Mouse (Mus musculus) retina, postnatal 7 days (tissue): ENCODE results near the gene Dcp1a.
A peak's percentile ranks its signal among the peaks of the same experiment; 100 is the strongest.

Source experiments
- DNase-seq: peaks from one replicate; pipeline ENCODE4 v3.0.0-alpha.2; 2012; ENCODE audit warnings: low read depth, low spot score

Dcp1a gene

DNA sequence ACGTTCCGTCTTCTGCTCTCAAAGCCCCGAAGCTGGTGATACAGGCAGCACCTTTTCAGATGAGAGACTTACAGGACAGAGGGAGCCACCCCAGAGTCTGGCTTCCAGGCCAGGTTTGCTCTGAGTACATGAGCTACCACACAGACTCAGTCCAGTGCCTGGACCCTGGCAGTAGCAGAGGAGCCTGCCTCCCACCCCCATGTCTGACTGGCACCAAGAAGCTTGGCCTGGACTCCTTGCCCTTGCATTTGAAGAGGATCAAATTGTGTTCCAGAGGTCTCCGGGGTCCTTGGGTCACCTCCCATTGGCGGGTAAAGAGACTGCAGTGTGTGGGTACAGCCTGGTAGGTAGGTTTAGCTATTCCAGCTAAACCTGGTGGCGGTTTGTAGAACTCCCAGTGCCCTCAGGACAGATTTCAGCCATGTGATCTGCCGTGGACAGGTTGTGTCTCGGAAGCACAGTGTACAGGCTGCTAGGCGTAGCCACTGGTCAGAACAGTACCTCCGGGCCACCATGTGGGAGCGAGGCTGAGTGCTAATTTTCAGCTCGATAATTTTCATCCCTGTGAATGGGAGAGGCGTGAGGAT, 81.6 kb downstream of the Dcp1a start:
- no peak for DNase-seq

DNA sequence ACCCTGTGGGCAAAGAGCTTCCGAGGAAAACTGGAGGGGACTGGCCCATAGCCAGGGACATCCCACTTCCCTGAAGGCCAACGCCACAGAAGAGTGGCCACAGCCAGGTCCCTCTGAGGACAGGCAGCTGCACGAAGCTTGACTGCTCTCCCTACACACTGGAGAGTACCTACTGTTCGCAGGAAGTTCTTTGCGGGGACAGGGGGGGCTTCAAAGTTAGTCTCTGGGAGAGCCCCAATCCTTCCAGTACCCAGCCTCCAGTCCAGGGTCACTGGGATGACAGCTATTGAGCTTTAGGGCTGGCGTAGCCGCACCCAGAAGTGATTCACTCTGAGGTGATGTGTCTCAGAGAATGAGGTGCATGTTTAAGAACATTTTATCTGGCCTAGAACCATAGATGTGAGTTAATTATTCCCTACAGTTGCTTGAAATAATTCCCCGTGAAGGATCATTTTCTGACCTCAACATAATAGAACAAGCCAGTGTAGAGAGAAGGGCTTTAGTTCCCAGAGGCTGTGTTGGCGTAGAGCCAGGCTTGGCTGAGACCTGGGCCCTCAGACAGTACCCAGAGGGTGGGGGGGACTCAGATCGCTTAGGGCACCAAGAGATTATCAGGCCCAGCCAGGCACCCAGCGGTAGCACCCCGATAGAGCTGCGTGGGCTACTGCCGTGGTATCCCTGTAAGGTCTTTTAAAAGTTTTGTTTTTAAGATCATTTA, 82.3 kb downstream of the Dcp1a start:
- peak; percentile 49 for DNase-seq

DNA sequence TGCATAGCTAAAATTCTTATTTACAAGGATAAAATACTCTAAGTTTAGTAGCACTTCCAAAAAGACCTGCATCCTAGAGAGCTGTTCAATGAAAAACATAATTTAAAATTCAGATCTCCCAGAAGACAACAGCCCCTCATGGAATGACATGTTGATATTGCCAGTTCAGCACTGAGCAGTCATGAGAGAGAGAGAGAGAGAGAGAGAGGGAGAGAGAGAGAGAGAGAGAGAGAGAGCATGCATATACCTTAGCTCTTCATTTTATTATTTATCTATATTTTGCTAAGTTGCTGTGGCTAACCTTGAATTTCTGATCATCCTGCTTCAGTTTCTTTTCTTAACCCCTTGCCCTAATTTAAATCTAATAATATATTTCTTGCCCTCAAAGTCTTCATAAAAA, 83.0 kb downstream of the Dcp1a start:
- no peak for DNase-seq

DNA sequence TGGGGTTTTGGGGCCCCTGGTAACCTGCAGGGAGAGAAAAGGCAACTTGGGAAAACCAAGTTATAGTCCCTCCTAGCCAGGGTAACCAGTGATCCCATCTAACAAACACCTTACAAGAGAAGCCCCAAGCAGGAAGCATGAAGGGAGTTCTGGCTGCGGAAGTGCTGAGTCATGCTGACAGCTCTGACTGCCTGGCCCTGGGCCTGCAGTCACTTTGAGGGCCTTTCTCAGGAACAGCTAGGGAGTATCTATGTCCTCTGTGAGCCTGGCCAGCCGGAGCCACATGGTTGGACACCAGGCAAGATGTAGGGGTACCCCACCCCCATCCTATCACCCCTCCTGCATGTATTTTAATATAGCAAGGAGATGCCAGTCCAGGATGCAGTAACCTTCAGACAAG, 85.1 kb downstream of the Dcp1a start:
- no peak for DNase-seq

DNA sequence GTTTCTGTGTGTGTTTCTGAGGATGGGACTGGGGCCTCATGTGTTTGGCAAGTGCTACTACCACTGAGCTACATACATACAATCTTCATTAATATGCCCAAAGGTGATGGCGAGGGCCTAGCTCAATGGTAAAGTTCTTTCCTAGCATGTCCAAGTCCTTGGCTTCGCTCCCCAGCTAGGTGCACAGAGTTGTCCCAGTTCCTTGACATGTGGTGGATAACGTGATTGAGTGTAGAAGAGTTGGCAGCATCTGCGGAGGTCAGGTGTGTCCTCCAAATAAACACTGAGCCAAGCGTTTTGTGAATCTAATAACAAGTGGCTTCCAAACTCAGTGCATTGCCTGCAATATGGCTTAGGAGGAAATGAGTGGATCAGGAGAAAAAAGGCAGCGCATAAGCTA, 87.0 kb downstream of the Dcp1a start:
- no peak for DNase-seq

DNA sequence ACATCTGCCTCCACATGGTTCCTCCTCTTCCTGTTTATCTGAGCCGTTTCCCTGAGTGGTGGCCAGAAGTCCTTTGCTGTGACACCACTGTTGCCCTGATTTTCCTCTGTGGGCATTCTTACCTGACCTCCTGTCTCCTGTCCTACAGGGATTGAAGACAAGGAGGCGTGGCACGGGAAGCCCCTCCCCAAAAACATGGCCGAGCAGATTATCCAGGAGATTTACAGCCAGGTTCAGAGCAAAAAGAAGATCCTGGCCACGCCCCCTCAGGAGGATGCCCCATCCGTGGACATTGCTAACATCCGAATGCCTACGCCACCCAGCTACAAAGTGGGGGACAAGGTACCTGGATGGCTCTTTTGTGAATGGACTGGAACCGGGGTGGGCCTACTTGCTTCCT, 88.7 kb downstream of the Dcp1a start:
- no peak for DNase-seq

DNA sequence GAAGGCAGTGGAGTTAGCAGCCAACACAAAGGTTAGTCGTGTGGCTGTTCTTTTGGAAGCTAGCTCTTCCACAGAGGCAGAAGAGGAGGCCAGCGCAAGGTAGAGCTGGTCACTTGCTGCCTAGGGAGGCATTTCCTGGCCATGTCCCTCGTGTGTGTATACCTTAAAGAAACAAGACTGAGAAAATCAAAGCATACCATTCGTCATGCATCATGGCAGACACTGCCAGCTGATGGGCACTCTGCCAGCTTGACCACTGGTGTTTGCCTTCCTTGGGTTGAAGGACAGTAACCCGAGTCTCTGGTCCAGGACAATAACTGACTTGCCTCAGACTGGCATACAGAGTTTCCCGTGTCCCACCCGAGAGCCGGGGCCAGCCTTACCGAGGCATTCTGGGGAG, 91.0 kb downstream of the Dcp1a start:
- no peak for DNase-seq

DNA sequence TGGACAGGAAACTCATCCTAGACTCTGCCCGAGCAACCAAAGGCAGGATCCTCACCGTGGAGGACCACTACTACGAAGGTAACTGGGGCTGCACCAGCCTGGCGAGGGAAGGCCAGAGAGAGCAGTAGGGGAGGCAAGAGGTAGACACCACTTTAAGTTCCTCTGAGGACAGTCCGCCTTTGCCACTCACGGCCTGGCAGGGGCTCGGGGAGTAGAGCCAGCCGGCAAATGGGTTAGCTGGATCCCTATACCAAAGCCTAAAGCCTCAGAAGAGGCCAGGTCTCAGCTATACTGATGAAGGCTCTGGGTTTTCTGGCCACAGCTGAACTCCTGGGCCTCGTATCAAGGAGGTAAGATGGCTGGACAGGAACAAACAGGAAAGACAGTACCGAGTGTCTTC, 92.9 kb downstream of the Dcp1a start:
- DNase-seq, result no peak

DNA sequence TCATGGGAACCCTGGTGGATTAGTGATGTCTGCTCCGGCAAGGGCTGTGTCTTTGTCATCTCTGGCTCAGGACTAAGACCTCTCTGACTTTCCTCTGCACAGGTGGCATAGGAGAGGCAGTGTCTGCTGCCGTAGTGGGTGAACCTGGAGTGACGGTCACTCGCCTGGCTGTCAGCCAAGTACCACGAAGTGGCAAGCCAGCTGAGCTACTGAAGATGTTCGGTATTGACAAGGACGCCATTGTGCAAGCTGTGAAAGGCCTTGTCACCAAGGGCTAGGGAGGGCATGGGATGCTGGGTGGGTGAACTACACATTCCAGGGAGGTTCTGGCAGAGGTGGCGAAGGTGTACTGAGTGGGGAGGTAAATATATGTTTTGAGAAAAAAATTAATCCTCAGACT, 93.9 kb downstream of the Dcp1a start:
- DNase-seq, result no peak

DNA sequence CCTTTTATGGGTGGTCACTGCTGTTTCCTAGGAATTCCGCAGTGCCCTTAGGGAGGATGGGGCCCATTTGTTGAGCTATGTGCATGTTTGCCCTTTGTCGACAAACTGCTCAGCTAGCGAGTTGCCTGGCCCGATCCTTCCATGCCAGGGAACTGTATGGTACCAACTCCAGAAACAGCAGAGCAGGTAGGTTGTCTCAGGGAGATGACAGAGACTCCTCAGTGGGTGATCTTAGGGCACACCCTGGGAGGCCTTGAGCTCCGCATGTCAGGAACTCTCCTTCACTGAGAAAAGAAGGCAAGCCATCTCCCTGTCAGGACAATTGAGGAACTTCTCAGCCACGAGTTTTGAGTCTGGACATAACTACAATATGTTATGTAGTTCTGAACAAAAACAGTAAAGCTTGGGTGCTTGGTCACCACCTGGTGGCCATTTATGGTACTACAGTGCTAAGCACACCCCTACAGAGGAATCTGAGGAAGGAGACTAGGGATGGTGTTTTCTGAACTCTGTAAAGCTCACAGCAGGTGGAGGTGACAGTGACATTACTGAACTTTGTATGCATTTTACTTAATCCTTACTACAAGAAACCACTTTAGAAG, 94.7 kb downstream of the Dcp1a start:
- peak; percentile 60 for DNase-seq

DNA sequence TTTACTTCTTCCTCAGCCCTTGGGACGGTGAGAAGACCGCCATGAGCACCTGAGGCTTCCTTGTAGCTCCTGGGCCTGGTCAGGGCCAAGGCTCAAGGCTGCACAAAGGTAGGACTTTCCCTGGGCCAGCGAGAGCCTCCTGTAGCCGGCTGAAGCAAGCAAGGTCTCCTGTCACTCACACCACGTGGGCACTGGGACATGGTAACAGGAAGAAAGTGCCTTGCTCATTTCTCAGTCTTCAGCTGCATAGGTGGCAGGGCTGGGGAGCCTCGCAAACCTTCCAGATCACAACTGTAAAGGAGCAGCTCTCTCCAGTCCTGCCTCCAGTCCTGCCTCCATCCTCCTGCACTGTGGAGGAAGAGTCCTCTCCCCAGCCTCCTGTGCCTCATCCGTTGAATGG, 96.5 kb downstream of the Dcp1a start:
- no peak for DNase-seq

DNA sequence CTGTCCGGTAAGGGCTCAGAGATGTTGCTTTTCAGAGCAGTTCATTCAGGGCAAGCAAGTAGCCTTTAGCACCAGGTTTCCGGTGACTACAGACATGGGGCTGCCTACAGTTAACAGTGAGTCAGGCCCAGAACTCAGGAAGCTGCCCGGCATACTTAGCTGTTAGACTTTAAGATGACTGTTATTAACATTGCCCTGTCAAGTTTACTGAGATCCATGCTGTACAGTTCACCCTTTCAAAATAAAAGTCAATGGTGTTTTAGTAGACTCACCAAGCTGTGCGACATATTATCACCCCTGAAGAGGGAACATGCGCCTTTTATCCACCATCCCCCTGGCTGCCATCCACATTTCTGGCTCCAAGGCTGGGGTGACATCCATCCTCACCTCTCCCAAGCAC, 96.9 kb downstream of the Dcp1a start:
- DNase-seq, result no peak
